9 mouse cellular contexts compared by ENCODE assay signal in the genomic region with DNA sequence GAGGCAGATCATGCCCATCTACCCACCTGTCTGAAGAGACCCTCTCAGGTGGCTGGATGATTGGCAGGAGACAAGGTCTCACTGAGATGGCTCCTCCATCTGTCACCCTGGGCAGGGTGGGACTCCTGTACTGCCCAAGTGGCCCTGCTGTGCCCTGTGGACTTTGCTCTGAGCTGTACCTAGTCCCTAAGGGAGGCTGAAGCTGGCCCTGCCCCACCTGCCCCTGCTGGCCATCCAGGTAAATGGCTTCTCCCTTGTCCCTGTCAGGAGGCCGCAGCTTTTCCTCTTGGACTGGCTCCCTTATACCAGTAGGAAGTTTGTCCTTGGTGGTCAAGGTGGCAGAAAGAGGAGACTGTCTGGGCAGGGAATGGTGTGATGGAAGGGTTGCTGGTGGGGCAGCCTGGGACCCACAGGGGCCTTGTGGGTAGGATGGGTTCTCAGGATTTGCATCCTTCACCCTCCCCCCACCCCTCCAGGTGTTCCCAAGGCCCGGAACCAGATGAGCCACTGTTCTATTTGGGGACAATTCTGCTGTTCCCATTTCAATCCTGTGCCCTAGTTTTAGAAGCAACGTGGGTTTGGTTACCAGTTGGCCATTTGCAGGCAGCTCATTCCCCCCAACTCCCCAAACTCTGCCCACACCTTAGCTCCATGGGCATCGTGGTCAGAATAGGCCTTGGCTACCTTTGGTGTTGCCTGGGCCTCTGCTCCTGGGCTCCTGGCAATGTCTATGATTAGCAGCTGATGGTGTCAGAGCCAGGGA. TPM values are rescaled to one million over a fixed set of nuclear protein-coding genes. Genes with fewer than 3 reads are reported as not detected.
DNase-seq lines count a peak whose midpoint lies in the region; ATAC-seq lines count a peak whose summit lies in the region.
"Had no signal": no experiment of that assay in that cellular context is flagged by ENCODE, and none has a peak within 500 bp of the region (broad histone marks: within the 10 kb centered on the region; RNA-seq: fewer than 3 reads in every experiment).

No protein-coding gene starts in this region.

- H3K4me3 ChIP-seq in kidney, embryonic 15.5 days (replicated peaks), result no peak overlapping the region
- H3K4me3 ChIP-seq in kidney, embryonic 14.5 days (ENCODE audit: low read length), result no peak overlapping the region

- H3K27ac ChIP-seq in kidney, embryonic 15.5 days, result no peak overlapping the region
- H3K27ac ChIP-seq in kidney, embryonic 14.5 days (ENCODE audit: low read depth, low read length), result no peak overlapping the region

- WGBS in kidney, embryonic 15.5 days, result 83% methylated on average over 4 of the region's 4 CpGs
- 72% methylated on average over 4 of the region's 4 CpGs for WGBS in kidney, embryonic 14.5 days

- peaks cover 22% of the 10 kb centered on the region for H3K36me3 ChIP-seq in kidney, embryonic 15.5 days
- peaks cover 25% of the 10 kb centered on the region; the same call in 1 of the 2 replicates for H3K36me3 ChIP-seq in kidney, embryonic 14.5 days (ENCODE audit: control insufficient read depth, insufficient read depth, low read length)

- DNase-seq in kidney, adult 18-20 months, result peak; percentile 17
- peak; percentile 67 for DNase-seq in right cerebral cortex, adult 18-20 months
- no peak for DNase-seq in right cerebral cortex, postnatal 25 days
- DNase-seq in thymus, postnatal 0 days (ENCODE audit: low spot score), result no peak
- DNase-seq in right cerebral cortex, postnatal 14 days, result no peak
- no peak for DNase-seq in spleen, adult 18-20 months
- DNase-seq: liver, postnatal 0 days had no signal

- H3K9me3 ChIP-seq in kidney, embryonic 15.5 days (replicated peaks), result no peaks in the 10 kb centered on the region
- H3K9me3 ChIP-seq in kidney, embryonic 14.5 days (ENCODE audit: control insufficient read depth, low read length), result no peaks in the 10 kb centered on the region

- H3K4me1 ChIP-seq in kidney, embryonic 15.5 days, result peaks cover 94% of the 10 kb centered on the region
- H3K4me1 ChIP-seq in kidney, embryonic 14.5 days (ENCODE audit: control insufficient read depth, insufficient read depth, low read length), result peaks cover 25% of the 10 kb centered on the region

- no peak for ATAC-seq in kidney, embryonic 15.5 days (replicated peaks; ENCODE audit: low FRiP score)
- no peak for ATAC-seq in kidney, embryonic 14.5 days (ENCODE audit: low FRiP score, low TSS enrichment)
- ATAC-seq: liver, postnatal 0 days had no signal

- H3K27me3 ChIP-seq in kidney, embryonic 15.5 days, result no peaks in the 10 kb centered on the region
- H3K27me3 ChIP-seq in kidney, embryonic 14.5 days (ENCODE audit: control insufficient read depth, insufficient read depth, low read length), result no peaks in the 10 kb centered on the region

- H3K9ac ChIP-seq in kidney, embryonic 15.5 days, result no peak overlapping the region
- peak overlapping the region; percentile 12; the same call in 1 of the 2 replicates for H3K9ac ChIP-seq in kidney, embryonic 14.5 days (ENCODE audit: low read depth, low read length)
- H3K9ac ChIP-seq: liver, postnatal 0 days had no signal

- H3K4me2 ChIP-seq in kidney, embryonic 15.5 days, result no peak overlapping the region
- H3K4me2 ChIP-seq in kidney, embryonic 14.5 days (replicated peaks; ENCODE audit: low read depth, low read length), result no peak overlapping the region

RNA-seq across cellular contexts. Expression of gene Src, which starts 12.6 kb away (rescaled TPM):
- 17.6 and 18.2 TPM in 2 replicates for polyA plus RNA-seq in kidney, embryonic 15.5 days (2015; fragmentation: Nextera tagmentation; extraction: Ambion mirVana)
- 13.5 and 17.5 TPM in 2 replicates for polyA plus RNA-seq in kidney, embryonic 14.5 days (2014; fragmentation: Nextera tagmentation; extraction: Ambion mirVana)
- 5.3 and 5.9 TPM in 2 replicates for polyA plus RNA-seq in thymus, postnatal 0 days (2015; fragmentation: Nextera tagmentation; extraction: Ambion mirVana)

Comparison
In these comparisons a context has a peak if more than half of its experiments do, and no peak if none do; other contexts are left out.
1. DNase-seq: peak in kidney, adult 18-20 months (single experiment) and right cerebral cortex, adult 18-20 months (single experiment); none in right cerebral cortex, postnatal 25 days (single experiment), thymus, postnatal 0 days (single experiment), right cerebral cortex, postnatal 14 days (single experiment) and spleen, adult 18-20 months (0 of 2).